Mouse (Mus musculus): Measurements from ENCODE around the gene Steap2. TPM values are rescaled to one million over a fixed set of nuclear protein-coding genes. Genes with fewer than 3 reads are reported as not detected.
A peak's percentile ranks its signal among the peaks of the same experiment; 100 is the strongest.

The Steap2 gene
- polyA plus RNA-seq (2015; fragmentation: Nextera tagmentation; extraction: Ambion mirVana), result 7.2 and 7.3 TPM in 2 replicates

GRCm38 (mm10) chr5:5693956-5694653 lies at the start of gene Steap2:
Gene Steap2, minus strand, starts transcription at chr5:5694578.
- no peaks in the 10 kb centered on the region for H3K9me3 ChIP-seq (replicated peaks; ENCODE audit: control insufficient read depth, low read length)
- no peaks in the 10 kb centered on the region for H3K4me1 ChIP-seq (ENCODE audit: control insufficient read depth, insufficient read depth, low read length)
- H3K4me2 ChIP-seq (ENCODE audit: low read depth, low read length), result peak within 1 kb of the TSS; percentile 58
- peak within 1 kb of the TSS; percentile 79 for H3K4me3 ChIP-seq (replicated peaks; ENCODE audit: low read length)
- peak within 1 kb of the TSS; percentile 90 for H3K9ac ChIP-seq (ENCODE audit: low read length)
- H3K27me3 ChIP-seq (ENCODE audit: control insufficient read depth, insufficient read depth, low read length), result no peaks in the 10 kb centered on the region
- under 1% methylated on average over 66 of the region's 66 CpGs for whole genome bisulfite sequencing
- no peak within 1 kb of the TSS for H3K27ac ChIP-seq (ENCODE audit: low read length)
- no peaks in the 10 kb centered on the region for H3K36me3 ChIP-seq (ENCODE audit: control insufficient read depth, insufficient read depth, low read length)
- peak; percentile 92 for ATAC-seq (ENCODE audit: insufficient read depth, low FRiP score)

GRCm38 (mm10) chr5:5734445-5734844 lies 40.1 kb upstream of the Steap2 start:
- 92% methylated on average over 9 of the region's 9 CpGs for WGBS
- no peak overlapping the region for H3K9ac ChIP-seq (ENCODE audit: low read length)
- H3K36me3 ChIP-seq (ENCODE audit: control insufficient read depth, insufficient read depth, low read length), result no peaks in the 10 kb centered on the region
- no peak overlapping the region for H3K27ac ChIP-seq (ENCODE audit: low read length)
- H3K4me1 ChIP-seq (ENCODE audit: control insufficient read depth, insufficient read depth, low read length), result no peaks in the 10 kb centered on the region
- ATAC-seq (ENCODE audit: insufficient read depth, low FRiP score), result no peak
- no peaks in the 10 kb centered on the region for H3K9me3 ChIP-seq (replicated peaks; ENCODE audit: control insufficient read depth, low read length)
- H3K4me2 ChIP-seq (ENCODE audit: low read depth, low read length), result no peak overlapping the region
- H3K4me3 ChIP-seq (replicated peaks; ENCODE audit: low read length), result no peak overlapping the region
- no peaks in the 10 kb centered on the region for H3K27me3 ChIP-seq (ENCODE audit: control insufficient read depth, insufficient read depth, low read length)

DNA sequence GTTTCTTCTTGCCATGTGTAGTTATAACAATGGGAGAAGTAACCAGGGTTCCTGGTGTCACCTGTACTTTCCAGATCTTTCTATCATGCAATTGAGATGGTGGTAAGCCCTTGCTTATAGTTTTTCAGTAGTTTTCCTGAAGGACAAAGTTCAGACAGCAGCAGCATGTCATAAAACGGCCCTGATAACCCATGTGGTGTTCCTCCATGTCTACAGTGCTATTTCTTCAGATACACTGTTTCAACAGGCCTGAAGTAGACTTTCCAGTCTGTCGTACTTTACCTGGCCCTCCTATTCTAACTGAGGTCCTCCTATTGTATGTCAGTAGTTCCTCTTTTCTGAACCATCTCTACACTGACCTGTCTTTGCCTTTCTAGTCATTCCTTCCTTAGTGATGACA lies 38.5 kb upstream of the Steap2 start:
- 66% methylated on average over 2 of the region's 2 CpGs for WGBS
- no peaks in the 10 kb centered on the region for H3K4me1 ChIP-seq (ENCODE audit: control insufficient read depth, insufficient read depth, low read length)
- no peak overlapping the region for H3K9ac ChIP-seq (ENCODE audit: low read length)
- no peaks in the 10 kb centered on the region for H3K36me3 ChIP-seq (ENCODE audit: control insufficient read depth, insufficient read depth, low read length)
- no peak overlapping the region for H3K27ac ChIP-seq (ENCODE audit: low read length)
- ATAC-seq (ENCODE audit: insufficient read depth, low FRiP score), result no peak
- no peaks in the 10 kb centered on the region for H3K9me3 ChIP-seq (replicated peaks; ENCODE audit: control insufficient read depth, low read length)
- no peaks in the 10 kb centered on the region for H3K27me3 ChIP-seq (ENCODE audit: control insufficient read depth, insufficient read depth, low read length)
- no peak overlapping the region for H3K4me3 ChIP-seq (replicated peaks; ENCODE audit: low read length)
- H3K4me2 ChIP-seq (ENCODE audit: low read depth, low read length), result no peak overlapping the region

DNA sequence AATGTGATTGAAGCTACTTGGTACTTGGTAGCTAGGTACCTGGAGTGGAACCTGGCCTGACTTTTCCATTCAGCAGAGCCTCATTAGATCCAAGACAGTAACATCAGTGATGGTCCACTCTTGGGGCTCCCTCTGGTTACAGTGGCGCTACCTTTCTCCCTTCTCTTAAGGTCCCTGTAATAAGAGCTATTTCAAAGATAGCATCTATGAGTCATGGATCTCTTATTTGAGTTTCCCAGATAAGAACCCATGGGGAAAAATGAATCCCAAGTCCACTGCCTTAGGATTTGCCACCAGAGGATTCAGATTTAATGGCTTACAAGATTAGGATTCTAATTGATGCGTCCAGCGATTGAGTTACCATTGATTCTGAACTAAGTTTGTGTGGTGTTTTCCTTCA lies 37.8 kb upstream of the Steap2 start:
- Histone ChIP-seq H3K9me3 (replicated peaks; ENCODE audit: control insufficient read depth, low read length) (no peaks in the 10 kb centered on the region), H3K4me2 (ENCODE audit: low read depth, low read length) (no peak overlapping the region), H3K27me3 (ENCODE audit: control insufficient read depth, insufficient read depth, low read length) (no peaks in the 10 kb centered on the region), H3K36me3 (ENCODE audit: control insufficient read depth, insufficient read depth, low read length) (no peaks in the 10 kb centered on the region), H3K9ac (ENCODE audit: low read length) (no peak overlapping the region), H3K4me1 (ENCODE audit: control insufficient read depth, insufficient read depth, low read length) (no peaks in the 10 kb centered on the region), H3K27ac (ENCODE audit: low read length) (no peak overlapping the region), H3K4me3 (replicated peaks; ENCODE audit: low read length) (no peak overlapping the region)
- no peak for ATAC-seq (ENCODE audit: insufficient read depth, low FRiP score)
- WGBS, result 91% methylated on average over 3 of the region's 3 CpGs

- Histone ChIP-seq H3K27me3 (ENCODE audit: control insufficient read depth, insufficient read depth, low read length) (no peaks in the 10 kb centered on the region), H3K9ac (ENCODE audit: low read length) (no peak overlapping the region), H3K4me2 (ENCODE audit: low read depth, low read length) (no peak overlapping the region), H3K4me1 (ENCODE audit: control insufficient read depth, insufficient read depth, low read length) (no peaks in the 10 kb centered on the region), H3K9me3 (replicated peaks; ENCODE audit: control insufficient read depth, low read length) (no peaks in the 10 kb centered on the region), H3K36me3 (ENCODE audit: control insufficient read depth, insufficient read depth, low read length) (no peaks in the 10 kb centered on the region), H3K4me3 (replicated peaks; ENCODE audit: low read length) (no peak overlapping the region), H3K27ac (ENCODE audit: low read length) (no peak overlapping the region)
- WGBS, result 74% methylated on average over 4 of the region's 4 CpGs
- ATAC-seq (ENCODE audit: insufficient read depth, low FRiP score), result no peak
These were observed 35.5 kb upstream of the Steap2 start for GRCm38 (mm10) chr5:5729904-5730303.

DNA sequence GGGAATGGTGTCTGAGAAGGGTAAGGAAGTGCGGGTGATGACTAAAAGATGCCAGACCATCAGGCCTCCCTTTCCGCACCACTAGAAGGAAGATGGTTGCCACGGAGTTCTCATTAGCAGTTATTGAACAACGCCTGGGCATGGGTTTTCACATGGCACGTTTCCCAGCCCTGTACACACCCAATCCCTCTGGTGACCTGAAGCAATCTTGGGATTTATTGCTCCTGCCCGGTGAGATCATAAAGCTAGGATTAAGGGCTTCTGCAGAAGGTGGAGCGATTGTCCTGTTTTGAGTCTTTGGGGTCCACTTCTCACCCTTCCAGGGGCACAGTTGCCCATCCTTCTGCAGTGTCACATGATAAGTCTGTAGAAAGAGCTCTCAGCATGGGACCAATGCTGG lies 27.8 kb upstream of the Steap2 start:
- H3K36me3 ChIP-seq (ENCODE audit: control insufficient read depth, insufficient read depth, low read length), result no peaks in the 10 kb centered on the region
- no peak overlapping the region for H3K4me2 ChIP-seq (ENCODE audit: low read depth, low read length)
- WGBS, result 77% methylated on average over 7 of the region's 7 CpGs
- H3K9me3 ChIP-seq (replicated peaks; ENCODE audit: control insufficient read depth, low read length), result no peaks in the 10 kb centered on the region
- H3K27ac ChIP-seq (ENCODE audit: low read length), result no peak overlapping the region
- no peaks in the 10 kb centered on the region for H3K4me1 ChIP-seq (ENCODE audit: control insufficient read depth, insufficient read depth, low read length)
- no peak overlapping the region for H3K4me3 ChIP-seq (replicated peaks; ENCODE audit: low read length)
- ATAC-seq (ENCODE audit: insufficient read depth, low FRiP score), result no peak
- no peaks in the 10 kb centered on the region for H3K27me3 ChIP-seq (ENCODE audit: control insufficient read depth, insufficient read depth, low read length)
- H3K9ac ChIP-seq (ENCODE audit: low read length), result no peak overlapping the region

- 66% methylated on average over 4 of the region's 4 CpGs for WGBS
- Histone ChIP-seq H3K9ac (ENCODE audit: low read length) (no peak overlapping the region), H3K4me1 (ENCODE audit: control insufficient read depth, insufficient read depth, low read length) (no peaks in the 10 kb centered on the region), H3K4me2 (ENCODE audit: low read depth, low read length) (no peak overlapping the region), H3K36me3 (ENCODE audit: control insufficient read depth, insufficient read depth, low read length) (no peaks in the 10 kb centered on the region), H3K27ac (ENCODE audit: low read length) (no peak overlapping the region), H3K4me3 (replicated peaks; ENCODE audit: low read length) (no peak overlapping the region), H3K9me3 (replicated peaks; ENCODE audit: control insufficient read depth, low read length) (no peaks in the 10 kb centered on the region), H3K27me3 (ENCODE audit: control insufficient read depth, insufficient read depth, low read length) (no peaks in the 10 kb centered on the region)
- ATAC-seq (ENCODE audit: insufficient read depth, low FRiP score), result no peak
These were observed 16.7 kb upstream of the Steap2 start for GRCm38 (mm10) chr5:5711032-5711431.

- H3K9ac ChIP-seq (ENCODE audit: low read length), result no peak overlapping the region
- no peaks in the 10 kb centered on the region for H3K9me3 ChIP-seq (replicated peaks; ENCODE audit: control insufficient read depth, low read length)
- no peaks in the 10 kb centered on the region for H3K27me3 ChIP-seq (ENCODE audit: control insufficient read depth, insufficient read depth, low read length)
- H3K4me2 ChIP-seq (ENCODE audit: low read depth, low read length), result peak overlapping the region; percentile 44
- 44% methylated on average over 13 of the region's 13 CpGs for WGBS
- no peaks in the 10 kb centered on the region for H3K36me3 ChIP-seq (ENCODE audit: control insufficient read depth, insufficient read depth, low read length)
- peak overlapping the region; percentile 57 for H3K27ac ChIP-seq (ENCODE audit: low read length)
- no peaks in the 10 kb centered on the region for H3K4me1 ChIP-seq (ENCODE audit: control insufficient read depth, insufficient read depth, low read length)
- peak overlapping the region; percentile 26 for H3K4me3 ChIP-seq (replicated peaks; ENCODE audit: low read length)
- ATAC-seq (ENCODE audit: insufficient read depth, low FRiP score), result no peak
These were observed 13.2 kb upstream of the Steap2 start for GRCm38 (mm10) chr5:5707341-5708278.

DNA sequence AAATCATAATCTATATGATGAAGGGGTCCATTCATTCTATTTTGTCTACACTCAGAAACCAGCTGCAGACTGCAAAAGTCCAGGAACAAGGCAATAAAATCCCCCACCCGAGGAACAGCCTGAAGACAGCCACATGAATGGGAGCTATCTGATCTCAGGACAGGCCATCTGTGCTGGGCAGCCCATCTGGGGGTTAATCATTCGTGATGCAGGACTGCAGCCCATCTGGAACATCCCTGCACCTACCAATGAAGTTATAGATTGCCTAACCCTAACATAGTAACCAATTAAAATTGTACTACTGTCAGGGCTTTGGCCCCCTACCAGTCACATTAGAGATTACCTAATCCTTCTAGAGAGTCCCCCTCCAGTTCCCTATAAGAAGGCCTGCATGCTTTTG lies 10.6 kb upstream of the Steap2 start:
- Histone ChIP-seq H3K9ac (ENCODE audit: low read length) (no peak overlapping the region), H3K27me3 (ENCODE audit: control insufficient read depth, insufficient read depth, low read length) (no peaks in the 10 kb centered on the region), H3K36me3 (ENCODE audit: control insufficient read depth, insufficient read depth, low read length) (no peaks in the 10 kb centered on the region), H3K27ac (ENCODE audit: low read length) (no peak overlapping the region), H3K4me2 (ENCODE audit: low read depth, low read length) (no peak overlapping the region), H3K4me1 (ENCODE audit: control insufficient read depth, insufficient read depth, low read length) (no peaks in the 10 kb centered on the region), H3K4me3 (replicated peaks; ENCODE audit: low read length) (no peak overlapping the region), H3K9me3 (replicated peaks; ENCODE audit: control insufficient read depth, low read length) (no peaks in the 10 kb centered on the region)
- WGBS, result 38% methylated on average over 2 of the region's 2 CpGs
- no peak for ATAC-seq (ENCODE audit: insufficient read depth, low FRiP score)

Data from stomach, embryonic 16.5 days (tissue).